Mouse (Mus musculus) thymus, adult 2 months (tissue): ENCODE measurements around the gene Tmco4.

Experiments used
- CTCF ChIP-seq: fragments of 200-500 bp; IDR thresholded peaks from 2 replicates; pipeline ENCODE4 v1.5.1; 2012; ENCODE audit warnings: mild to moderate bottlenecking, control low read depth, low read length, moderate library complexity, borderline replicate concordance; ENCODE audit not compliant: control insufficient read depth, poor library complexity, insufficient read depth; ENCODE audit errors: extremely low read depth
- POLR2A ChIP-seq: fragments of 200-500 bp; IDR thresholded peaks from 2 replicates; pipeline ENCODE4 v1.6.1; 2012; ENCODE audit warnings: mild to moderate bottlenecking, low read length, control low read depth, moderate library complexity; ENCODE audit not compliant: control insufficient read depth, poor library complexity, insufficient read depth; ENCODE audit errors: extremely low read depth

DNA sequence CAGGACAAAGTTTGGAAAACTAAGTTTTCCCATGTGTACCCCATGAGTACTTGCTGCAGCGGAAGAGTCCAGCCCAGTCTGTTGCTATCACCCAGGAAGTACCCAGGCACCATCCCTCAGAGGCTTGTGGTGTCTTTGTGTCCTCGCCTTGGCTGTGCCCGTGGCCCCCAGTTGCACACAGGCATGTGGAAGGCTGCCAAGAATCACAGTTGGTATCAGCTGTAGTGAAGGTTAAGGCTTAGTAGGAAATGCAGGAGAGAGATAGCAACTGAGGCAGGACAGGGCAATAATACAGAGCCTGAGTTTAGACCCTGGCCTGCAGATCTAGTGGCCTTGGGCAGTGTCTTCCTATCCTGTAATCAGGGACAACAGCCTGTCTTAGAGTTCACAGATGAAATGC, 47.7 kb downstream of the Tmco4 start:
- TF ChIP-seq CTCF (no peak), POLR2A (no peak)
